Mouse (Mus musculus) gastrocnemius, adult 8-10 months (tissue): Measurements from ENCODE around the gene Lsm2. TPM values are rescaled to one million over a fixed set of nuclear protein-coding genes. Genes with fewer than 3 reads are reported as not detected.
"Not testable (repeated sequence)": the region's sequence is repeated elsewhere in the genome, so short reads cannot be mapped to it uniquely, and the experiment has no call there.

Experiments used
- DNase-seq, 2 experiments: peaks; one replicate each; pipeline ENCODE4 v3.0.0; 2022; ENCODE audit warnings: low spot score in 2 of 2
- total RNA-seq, 4 experiments: library from RNA; stranded (reverse); gene quantifications; 2 replicates each; pipeline ENCODE4 v1.2.4; 2022

Gene Lsm2
- total RNA-seq, 4 experiments from 2014 or later: 11.7 to 15.7 (median 13.0) TPM

- DNase-seq: no peak
Measured at GRCm38 (mm10) chr17:35029691-35030532, 48.2 kb downstream of the Lsm2 start.

GRCm38 (mm10) chr17:35031272-35031671, 49.6 kb downstream of the Lsm2 start:
- no peak for DNase-seq

- no peak for DNase-seq
Measured at GRCm38 (mm10) chr17:35031880-35032279, 50.2 kb downstream of the Lsm2 start.

- no peak for DNase-seq
Measured at GRCm38 (mm10) chr17:35032323-35032870, 50.7 kb downstream of the Lsm2 start.

GRCm38 (mm10) chr17:35033703-35034102, 52.0 kb downstream of the Lsm2 start:
- not testable (repeated sequence) for DNase-seq

GRCm38 (mm10) chr17:35034896-35035295, 53.2 kb downstream of the Lsm2 start:
- DNase-seq: no peak

Other genes starting within 250 kb of the Lsm2 start
- 10 to 100 TPM in 1 of 4 experiments, 1 to 10 TPM in 3; 1.3 to 10.9 (median 4.9) TPM for gene C4b, start 238.0 kb upstream of the Lsm2 start, total RNA-seq
- gene Cyp21a1, start 177.3 kb upstream of the Lsm2 start, total RNA-seq: 1 to 10 TPM in 1 of 4 experiments, under 1 TPM in 1, not detected in 2; 0.34 to 3.1 TPM
- gene Stk19, start 144.9 kb upstream of the Lsm2 start, total RNA-seq: 1 to 10 TPM; 5.6 to 8.0 (median 6.9) TPM
- 1 to 10 TPM; 7.3 to 9.9 (median 8.6) TPM for gene Dxo, start 144.8 kb upstream of the Lsm2 start, total RNA-seq
- 10 to 100 TPM; 21.3 to 23.4 (median 21.9) TPM for gene Skiv2l, start 131.7 kb upstream of the Lsm2 start, total RNA-seq
- gene Nelfe, start 131.5 kb upstream of the Lsm2 start, total RNA-seq: 10 to 100 TPM in 1 of 4 experiments, 1 to 10 TPM in 3; 7.6 to 10.4 (median 8.9) TPM
- 1 to 10 TPM in 3 of 4 experiments, under 1 TPM in 1; 0.56 to 6.3 (median 2.8) TPM for gene Cfb, start 119.3 kb upstream of the Lsm2 start, total RNA-seq
- gene Zbtb12, start 102.4 kb upstream of the Lsm2 start, total RNA-seq: 1 to 10 TPM; 7.3 to 7.9 (median 7.6) TPM
- not detected for gene Gm20547, start 99.8 kb upstream of the Lsm2 start, total RNA-seq
- gene C2, start 83.6 kb upstream of the Lsm2 start, total RNA-seq: 1 to 10 TPM in 3 of 4 experiments, under 1 TPM in 1; 0.73 to 2.3 (median 2.2) TPM
- gene Ehmt2, start 83.4 kb upstream of the Lsm2 start, total RNA-seq: 10 to 100 TPM; 31.2 to 37.2 (median 33.4) TPM
- under 1 TPM in 2 of 4 experiments, not detected in 2; 0.15 TPM for gene Slc44a4, start 67.4 kb upstream of the Lsm2 start, total RNA-seq
- 10 to 100 TPM in 2 of 4 experiments, 1 to 10 TPM in 2; 8.8 to 11.6 (median 10.5) TPM for gene Neu1, start 50.6 kb upstream of the Lsm2 start, total RNA-seq
- gene Hspa1b, start 22.6 kb upstream of the Lsm2 start, total RNA-seq: 10 to 100 TPM in 1 of 4 experiments, 1 to 10 TPM in 3; 2.4 to 13.6 (median 3.7) TPM
- not detected for gene Gm20481, start 11.9 kb upstream of the Lsm2 start, total RNA-seq
- gene Hspa1a, start 9.7 kb upstream of the Lsm2 start, total RNA-seq: 10 to 100 TPM in 1 of 4 experiments, 1 to 10 TPM in 3; 4.2 to 17.8 (median 5.3) TPM
- gene Hspa1l, start 9.2 kb upstream of the Lsm2 start, total RNA-seq: 10 to 100 TPM; 19.4 to 26.1 (median 20.2) TPM
- 10 to 100 TPM; 37.3 to 42.8 (median 41.0) TPM for gene Vars, start 19.1 kb downstream of the Lsm2 start, total RNA-seq
- gene Vwa7, start 34.7 kb downstream of the Lsm2 start, total RNA-seq: 10 to 100 TPM in 3 of 4 experiments, 1 to 10 TPM in 1; 8.0 to 18.8 (median 13.7) TPM
- not detected for gene Sapcd1, start 46.2 kb downstream of the Lsm2 start, total RNA-seq
- not detected for gene Msh5, start 64.9 kb downstream of the Lsm2 start, total RNA-seq
- 1 to 10 TPM; 5.2 to 9.0 (median 6.6) TPM for gene Clic1, start 68.1 kb downstream of the Lsm2 start, total RNA-seq
- 1 to 10 TPM; 4.3 to 6.2 (median 5.1) TPM for gene Ddah2, start 77.2 kb downstream of the Lsm2 start, total RNA-seq
- not detected for gene Ly6g6c, start 83.5 kb downstream of the Lsm2 start, total RNA-seq
- not detected for gene Mpig6b, start 84.3 kb downstream of the Lsm2 start, total RNA-seq
- gene Ly6g6e, start 95.0 kb downstream of the Lsm2 start, total RNA-seq: not detected
- gene Ly6g6d, start 96.2 kb downstream of the Lsm2 start, total RNA-seq: 1 to 10 TPM in 1 of 4 experiments, under 1 TPM in 2, not detected in 1; 0.53 to 1.8 (median 0.99) TPM
- gene Ly6g6f, start 103.7 kb downstream of the Lsm2 start, total RNA-seq: not detected
- 100 to 1,000 TPM in 1 of 4 experiments, 10 to 100 TPM in 3; 84.1 to 107 (median 92.9) TPM for gene Abhd16a, start 107.4 kb downstream of the Lsm2 start, total RNA-seq
- not detected for gene Ly6g5c, start 126.4 kb downstream of the Lsm2 start, total RNA-seq
- gene Ly6g5b, start 133.6 kb downstream of the Lsm2 start, total RNA-seq: not detected
- gene Gpank1, start 139.6 kb downstream of the Lsm2 start, total RNA-seq: 10 to 100 TPM in 1 of 4 experiments, 1 to 10 TPM in 3; 8.6 to 11.4 (median 9.3) TPM
- 100 to 1,000 TPM; 169 to 216 (median 180) TPM for gene Csnk2b, start 140.2 kb downstream of the Lsm2 start, total RNA-seq
- 10 to 100 TPM; 13.6 to 22.6 (median 17.0) TPM for gene D17H6S53E, start 144.5 kb downstream of the Lsm2 start, total RNA-seq
- gene Apom, start 150.2 kb downstream of the Lsm2 start, total RNA-seq: not detected
- 100 to 1,000 TPM; 206 to 247 (median 236) TPM for gene Bag6, start 153.3 kb downstream of the Lsm2 start, total RNA-seq
- gene Prrc2a, start 183.0 kb downstream of the Lsm2 start, total RNA-seq: 10 to 100 TPM; 90.5 to 98.3 (median 94.6) TPM
- under 1 TPM in 2 of 4 experiments, not detected in 2; 0.52 to 0.72 TPM for gene Aif1, start 194.2 kb downstream of the Lsm2 start, total RNA-seq
- under 1 TPM in 2 of 4 experiments, not detected in 2; 0.73 to 0.92 TPM for gene Lst1, start 206.6 kb downstream of the Lsm2 start, total RNA-seq
- gene Ltb, start 212.6 kb downstream of the Lsm2 start, total RNA-seq: not detected
- gene Tnf, start 220.1 kb downstream of the Lsm2 start, total RNA-seq: under 1 TPM in 1 of 4 experiments, not detected in 3; 0.31 TPM
- under 1 TPM; 0.53 to 0.76 (median 0.65) TPM for gene Lta, start 223.5 kb downstream of the Lsm2 start, total RNA-seq
- not detected for gene Gm16181, start 239.0 kb downstream of the Lsm2 start, total RNA-seq